In genomic region chr16:72307537-72308330, GRCm38 (mm10) we compare ENCODE assay signal across 9 mouse cellular contexts. TPM values are rescaled to one million over a fixed set of nuclear protein-coding genes. Genes with fewer than 3 reads are reported as not detected.
A peak's percentile ranks its signal among the peaks of the same experiment; 100 is the strongest.
DNase-seq lines count a peak whose midpoint lies in the region; ATAC-seq and TF ChIP-seq lines count a peak whose summit lies in the region.
"Had no signal": no experiment of that assay in that cellular context is flagged by ENCODE, and none has a peak within 500 bp of the region (broad histone marks: within the 10 kb centered on the region; RNA-seq: fewer than 3 reads in every experiment).

Robo1 (plus strand) TSS chr16:72308306.

- no peak within 1 kb of the TSS for H3K4me3 ChIP-seq in liver, embryonic 12.5 days
- no peak within 1 kb of the TSS for H3K4me3 ChIP-seq in liver, postnatal 0 days (ENCODE audit: low read depth, low read length)
- H3K4me3 ChIP-seq in embryonic facial prominence, embryonic 15.5 days (replicated peaks): no peak within 1 kb of the TSS
- no peak within 1 kb of the TSS for H3K4me3 ChIP-seq in neural tube, embryonic 12.5 days
- H3K4me3 ChIP-seq: liver, embryonic 13.5 days had no signal

- TF ChIP-seq EP300 in liver, postnatal 0 days (IDR thresholded peaks at IDR 0.05; ENCODE audit: low read depth): no peak

- no peak within 1 kb of the TSS for H3K9ac ChIP-seq in liver, embryonic 12.5 days
- no peak within 1 kb of the TSS for H3K9ac ChIP-seq in liver, postnatal 0 days (replicated peaks)
- no peak within 1 kb of the TSS for H3K9ac ChIP-seq in embryonic facial prominence, embryonic 15.5 days
- no peak within 1 kb of the TSS for H3K9ac ChIP-seq in neural tube, embryonic 12.5 days
- H3K9ac ChIP-seq: liver, embryonic 13.5 days had no signal

- no peak for TF ChIP-seq CTCF in liver, postnatal 0 days (IDR thresholded peaks at IDR 0.05; ENCODE audit: low read depth)

- DNase-seq in liver, postnatal 0 days: no peak
- peak in 1 of 2 experiments; percentile 12 for DNase-seq in layer of hippocampus, postnatal 14 days (ENCODE audit: low spot score in 2 of 2)
- DNase-seq in testis, postnatal 14 days (ENCODE audit: low spot score): no peak
- no peak for DNase-seq in B cell, adult 2 months
- DNase-seq in embryo, embryonic 11 days: no peak
- DNase-seq: liver, embryonic 13.5 days had no signal

- H3K9me3 ChIP-seq in liver, embryonic 12.5 days (replicated peaks): no peaks in the 10 kb centered on the region
- no peaks in the 10 kb centered on the region for H3K9me3 ChIP-seq in liver, postnatal 0 days (ENCODE audit: low read length)
- no peaks in the 10 kb centered on the region for H3K9me3 ChIP-seq in embryonic facial prominence, embryonic 15.5 days (replicated peaks)
- no peaks in the 10 kb centered on the region for H3K9me3 ChIP-seq in neural tube, embryonic 12.5 days
- H3K9me3 ChIP-seq: liver, embryonic 13.5 days had no signal

- no peaks in the 10 kb centered on the region for H3K27me3 ChIP-seq in liver, embryonic 12.5 days (replicated peaks)
- H3K27me3 ChIP-seq in liver, postnatal 0 days (ENCODE audit: insufficient read depth, low read length): no peaks in the 10 kb centered on the region
- H3K27me3 ChIP-seq in embryonic facial prominence, embryonic 15.5 days: no peaks in the 10 kb centered on the region
- H3K27me3 ChIP-seq in neural tube, embryonic 12.5 days (replicated peaks): no peaks in the 10 kb centered on the region
- H3K27me3 ChIP-seq: liver, embryonic 13.5 days had no signal

- no peak within 1 kb of the TSS for H3K4me2 ChIP-seq in liver, embryonic 12.5 days
- no peak within 1 kb of the TSS for H3K4me2 ChIP-seq in liver, postnatal 0 days (ENCODE audit: low read depth, low read length)
- no peak within 1 kb of the TSS for H3K4me2 ChIP-seq in embryonic facial prominence, embryonic 15.5 days (replicated peaks)
- no peak within 1 kb of the TSS for H3K4me2 ChIP-seq in neural tube, embryonic 12.5 days (replicated peaks)
- H3K4me2 ChIP-seq: liver, embryonic 13.5 days had no signal

- H3K27ac ChIP-seq in liver, embryonic 12.5 days: no peak within 1 kb of the TSS
- no peak within 1 kb of the TSS for H3K27ac ChIP-seq in liver, postnatal 0 days (ENCODE audit: low read depth)
- H3K27ac ChIP-seq in embryonic facial prominence, embryonic 15.5 days (replicated peaks): no peak within 1 kb of the TSS
- H3K27ac ChIP-seq in neural tube, embryonic 12.5 days: no peak within 1 kb of the TSS
- H3K27ac ChIP-seq: liver, embryonic 13.5 days had no signal

- no peaks in the 10 kb centered on the region for H3K4me1 ChIP-seq in liver, embryonic 12.5 days
- no peaks in the 10 kb centered on the region for H3K4me1 ChIP-seq in liver, postnatal 0 days (ENCODE audit: insufficient read depth)
- H3K4me1 ChIP-seq in embryonic facial prominence, embryonic 15.5 days: no peaks in the 10 kb centered on the region
- H3K4me1 ChIP-seq in neural tube, embryonic 12.5 days: no peaks in the 10 kb centered on the region
- H3K4me1 ChIP-seq: liver, embryonic 13.5 days had no signal

- ATAC-seq in liver, embryonic 12.5 days: no peak
- no peak for ATAC-seq in liver, postnatal 0 days
- no peak for ATAC-seq in embryonic facial prominence, embryonic 15.5 days (ENCODE audit: insufficient number of reproducible peaks, low FRiP score, low TSS enrichment, low read depth)
- no peak for ATAC-seq in neural tube, embryonic 12.5 days (ENCODE audit: low FRiP score, low read depth)

- WGBS in liver, embryonic 12.5 days (ENCODE audit: insufficient replicate concordance): 59% methylated on average over 8 of the region's 8 CpGs
- 69% methylated on average over 8 of the region's 8 CpGs for WGBS in liver, postnatal 0 days (ENCODE audit: insufficient replicate concordance)
- WGBS in embryonic facial prominence, embryonic 15.5 days: 70% methylated on average over 8 of the region's 8 CpGs
- 83% methylated on average over 8 of the region's 8 CpGs for WGBS in neural tube, embryonic 12.5 days

- H3K36me3 ChIP-seq in liver, embryonic 12.5 days: no peaks in the 10 kb centered on the region
- no peaks in the 10 kb centered on the region for H3K36me3 ChIP-seq in liver, postnatal 0 days (replicated peaks; ENCODE audit: insufficient read depth, low read length)
- H3K36me3 ChIP-seq in embryonic facial prominence, embryonic 15.5 days: no peaks in the 10 kb centered on the region
- H3K36me3 ChIP-seq in neural tube, embryonic 12.5 days: no peaks in the 10 kb centered on the region
- H3K36me3 ChIP-seq: liver, embryonic 13.5 days had no signal

RNA-seq across cellular contexts. Expression of gene Robo1, which starts in this region (rescaled TPM):
- 10.5 and 10.8 TPM in 2 replicates for polyA plus RNA-seq in liver, embryonic 12.5 days (2016; fragmentation: Nextera tagmentation; extraction: Ambion mirVana)
- 2.0 and 2.4 TPM in 2 replicates for polyA plus RNA-seq in liver, postnatal 0 days (2015; fragmentation: Nextera tagmentation; extraction: Ambion mirVana)
- 36.9 and 37.4 TPM in 2 replicates for polyA plus RNA-seq in embryonic facial prominence, embryonic 15.5 days (2015; fragmentation: Nextera tagmentation; extraction: Ambion mirVana)
- total RNA-seq in layer of hippocampus, postnatal 14 days (2021): 100 to 1,000 TPM in 1 of 2 experiments, 10 to 100 TPM in 1; 96.0 to 100 TPM
- 69.5 and 75.9 TPM in 2 replicates for polyA plus RNA-seq in neural tube, embryonic 12.5 days (2016; fragmentation: Nextera tagmentation; extraction: Ambion mirVana)
